Mouse (Mus musculus): ENCODE data around the gene Tbc1d8. TPM values are rescaled to one million over a fixed set of nuclear protein-coding genes. Genes with fewer than 3 reads are reported as not detected.

Tbc1d8 gene
- polyA plus RNA-seq, 1 experiment from 2014 or later, result 11.4 TPM

- Histone ChIP-seq H3K27ac (ENCODE audit: low read depth, low read length) (no peak overlapping the region), H3K27me3 (ENCODE audit: control insufficient read depth, insufficient read depth, low read length) (no peaks in the 10 kb centered on the region), H3K4me2 (no peak overlapping the region), H3K4me3 (ENCODE audit: low read depth, low read length) (no peak overlapping the region), H3K4me1 (ENCODE audit: control insufficient read depth, insufficient read depth, low read length) (no peaks in the 10 kb centered on the region), H3K9me3 (replicated peaks; ENCODE audit: control insufficient read depth, low read length) (no peaks in the 10 kb centered on the region), H3K9ac (ENCODE audit: low read depth, low read length) (no peak overlapping the region), H3K36me3 (ENCODE audit: control insufficient read depth, insufficient read depth, low read length) (no peaks in the 10 kb centered on the region)
- ATAC-seq (replicated peaks; ENCODE audit: insufficient number of reproducible peaks, low FRiP score, low TSS enrichment), result no peak
- 86% methylated on average over 6 of the region's 6 CpGs for WGBS (ENCODE audit: insufficient replicate concordance)
Measured at GRCm38 (mm10) chr1:39408123-39408522, 70.4 kb downstream of the Tbc1d8 start.

- no peaks in the 10 kb centered on the region for H3K4me1 ChIP-seq (ENCODE audit: control insufficient read depth, insufficient read depth, low read length)
- no peak for ATAC-seq (replicated peaks; ENCODE audit: insufficient number of reproducible peaks, low FRiP score, low TSS enrichment)
- WGBS (ENCODE audit: insufficient replicate concordance), result 73% methylated on average over 4 of the region's 4 CpGs
- no peak overlapping the region for H3K9ac ChIP-seq (ENCODE audit: low read depth, low read length)
- H3K27ac ChIP-seq (ENCODE audit: low read depth, low read length), result no peak overlapping the region
- no peak overlapping the region for H3K4me2 ChIP-seq
- no peaks in the 10 kb centered on the region for H3K9me3 ChIP-seq (replicated peaks; ENCODE audit: control insufficient read depth, low read length)
- H3K4me3 ChIP-seq (ENCODE audit: low read depth, low read length), result no peak overlapping the region
- H3K36me3 ChIP-seq (ENCODE audit: control insufficient read depth, insufficient read depth, low read length), result no peaks in the 10 kb centered on the region
- no peaks in the 10 kb centered on the region for H3K27me3 ChIP-seq (ENCODE audit: control insufficient read depth, insufficient read depth, low read length)
Measured at GRCm38 (mm10) chr1:39407108-39407507, 71.4 kb downstream of the Tbc1d8 start.

- Histone ChIP-seq H3K27me3 (ENCODE audit: control insufficient read depth, insufficient read depth, low read length) (no peaks in the 10 kb centered on the region), H3K4me1 (ENCODE audit: control insufficient read depth, insufficient read depth, low read length) (no peaks in the 10 kb centered on the region), H3K9ac (ENCODE audit: low read depth, low read length) (no peak overlapping the region), H3K27ac (ENCODE audit: low read depth, low read length) (no peak overlapping the region), H3K9me3 (replicated peaks; ENCODE audit: control insufficient read depth, low read length) (peaks cover 3% of the 10 kb centered on the region; the same call in 1 of the 2 replicates), H3K4me3 (ENCODE audit: low read depth, low read length) (no peak overlapping the region), H3K4me2 (no peak overlapping the region), H3K36me3 (ENCODE audit: control insufficient read depth, insufficient read depth, low read length) (no peaks in the 10 kb centered on the region; the same call in 1 of the 2 replicates)
- ATAC-seq (replicated peaks; ENCODE audit: insufficient number of reproducible peaks, low FRiP score, low TSS enrichment), result no peak
- WGBS (ENCODE audit: insufficient replicate concordance), result 90% methylated on average over 3 of the region's 3 CpGs
Measured at GRCm38 (mm10) chr1:39400173-39400572, 78.4 kb downstream of the Tbc1d8 start.

GRCm38 (mm10) chr1:39399228-39399627, 79.3 kb downstream of the Tbc1d8 start:
- Histone ChIP-seq H3K27ac (ENCODE audit: low read depth, low read length) (no peak overlapping the region), H3K9me3 (replicated peaks; ENCODE audit: control insufficient read depth, low read length) (peaks cover 3% of the 10 kb centered on the region; the same call in 1 of the 2 replicates), H3K9ac (ENCODE audit: low read depth, low read length) (no peak overlapping the region), H3K36me3 (ENCODE audit: control insufficient read depth, insufficient read depth, low read length) (no peaks in the 10 kb centered on the region; the same call in 1 of the 2 replicates), H3K4me2 (no peak overlapping the region), H3K27me3 (ENCODE audit: control insufficient read depth, insufficient read depth, low read length) (no peaks in the 10 kb centered on the region), H3K4me1 (ENCODE audit: control insufficient read depth, insufficient read depth, low read length) (no peaks in the 10 kb centered on the region), H3K4me3 (ENCODE audit: low read depth, low read length) (no peak overlapping the region)
- 52% methylated on average over 4 of the region's 4 CpGs for WGBS (ENCODE audit: insufficient replicate concordance)
- ATAC-seq (replicated peaks; ENCODE audit: insufficient number of reproducible peaks, low FRiP score, low TSS enrichment), result no peak

GRCm38 (mm10) chr1:39398284-39398683, 80.3 kb downstream of the Tbc1d8 start:
- WGBS (ENCODE audit: insufficient replicate concordance), result 69% methylated on average over 6 of the region's 6 CpGs

GRCm38 (mm10) chr1:39396347-39396746, 82.2 kb downstream of the Tbc1d8 start:
- H3K36me3 ChIP-seq (ENCODE audit: control insufficient read depth, insufficient read depth, low read length), result peaks cover 2% of the 10 kb centered on the region; the same call in 1 of the 2 replicates
- peaks cover 3% of the 10 kb centered on the region; the same call in 1 of the 2 replicates for H3K9me3 ChIP-seq (replicated peaks; ENCODE audit: control insufficient read depth, low read length)
- no peak overlapping the region for H3K4me3 ChIP-seq (ENCODE audit: low read depth, low read length)
- no peak overlapping the region for H3K9ac ChIP-seq (ENCODE audit: low read depth, low read length)
- H3K4me2 ChIP-seq, result no peak overlapping the region
- no peak overlapping the region for H3K27ac ChIP-seq (ENCODE audit: low read depth, low read length)
- no peak for ATAC-seq (replicated peaks; ENCODE audit: insufficient number of reproducible peaks, low FRiP score, low TSS enrichment)
- no peaks in the 10 kb centered on the region for H3K27me3 ChIP-seq (ENCODE audit: control insufficient read depth, insufficient read depth, low read length)
- WGBS (ENCODE audit: insufficient replicate concordance), result 51% methylated on average over 4 of the region's 4 CpGs
- H3K4me1 ChIP-seq (ENCODE audit: control insufficient read depth, insufficient read depth, low read length), result no peaks in the 10 kb centered on the region

More at GRCm38 (mm10) chr1:39398284-39398683, 80.3 kb downstream of the Tbc1d8 start:
- Histone ChIP-seq H3K9ac (ENCODE audit: low read depth, low read length) (no peak overlapping the region), H3K9me3 (replicated peaks; ENCODE audit: control insufficient read depth, low read length) (peaks cover 3% of the 10 kb centered on the region; the same call in 1 of the 2 replicates), H3K4me2 (no peak overlapping the region), H3K4me1 (ENCODE audit: control insufficient read depth, insufficient read depth, low read length) (no peaks in the 10 kb centered on the region), H3K4me3 (ENCODE audit: low read depth, low read length) (no peak overlapping the region), H3K27me3 (ENCODE audit: control insufficient read depth, insufficient read depth, low read length) (no peaks in the 10 kb centered on the region), H3K36me3 (ENCODE audit: control insufficient read depth, insufficient read depth, low read length) (peaks cover under 1% of the 10 kb centered on the region; the same call in 1 of the 2 replicates), H3K27ac (ENCODE audit: low read depth, low read length) (no peak overlapping the region)
- no peak for ATAC-seq (replicated peaks; ENCODE audit: insufficient number of reproducible peaks, low FRiP score, low TSS enrichment)

GRCm38 (mm10) chr1:39394650-39395049, 83.9 kb downstream of the Tbc1d8 start:
- Histone ChIP-seq H3K27ac (ENCODE audit: low read depth, low read length) (no peak overlapping the region), H3K9ac (ENCODE audit: low read depth, low read length) (no peak overlapping the region), H3K36me3 (ENCODE audit: control insufficient read depth, insufficient read depth, low read length) (peaks cover 2% of the 10 kb centered on the region; the same call in 1 of the 2 replicates), H3K27me3 (ENCODE audit: control insufficient read depth, insufficient read depth, low read length) (0 out of 2 replicates have a peak, but pooled peaks cover 4% of the 10 kb centered on the region), H3K4me2 (no peak overlapping the region), H3K9me3 (replicated peaks; ENCODE audit: control insufficient read depth, low read length) (peaks cover 3% of the 10 kb centered on the region; the same call in 1 of the 2 replicates), H3K4me1 (ENCODE audit: control insufficient read depth, insufficient read depth, low read length) (no peaks in the 10 kb centered on the region), H3K4me3 (ENCODE audit: low read depth, low read length) (no peak overlapping the region)
- no peak for ATAC-seq (replicated peaks; ENCODE audit: insufficient number of reproducible peaks, low FRiP score, low TSS enrichment)
- 79% methylated on average over 3 of the region's 3 CpGs for WGBS (ENCODE audit: insufficient replicate concordance)

GRCm38 (mm10) chr1:39394096-39394495, 84.5 kb downstream of the Tbc1d8 start:
- H3K4me3 ChIP-seq (ENCODE audit: low read depth, low read length), result no peak overlapping the region
- no peak overlapping the region for H3K4me2 ChIP-seq
- H3K9me3 ChIP-seq (replicated peaks; ENCODE audit: control insufficient read depth, low read length), result peaks cover 3% of the 10 kb centered on the region; the same call in 1 of the 2 replicates
- H3K36me3 ChIP-seq (ENCODE audit: control insufficient read depth, insufficient read depth, low read length), result peaks cover 2% of the 10 kb centered on the region; the same call in 1 of the 2 replicates
- H3K9ac ChIP-seq (ENCODE audit: low read depth, low read length), result no peak overlapping the region
- 68% methylated on average over 10 of the region's 10 CpGs for WGBS (ENCODE audit: insufficient replicate concordance)
- no peak overlapping the region; the same call in 1 of the 2 replicates for H3K27ac ChIP-seq (ENCODE audit: low read depth, low read length)
- no peak for ATAC-seq (replicated peaks; ENCODE audit: insufficient number of reproducible peaks, low FRiP score, low TSS enrichment)
- H3K4me1 ChIP-seq (ENCODE audit: control insufficient read depth, insufficient read depth, low read length), result no peaks in the 10 kb centered on the region
- 0 out of 2 replicates have a peak, but pooled peaks cover 4% of the 10 kb centered on the region for H3K27me3 ChIP-seq (ENCODE audit: control insufficient read depth, insufficient read depth, low read length)
